8 mouse cellular contexts compared by ENCODE assay signal in the genomic region with DNA sequence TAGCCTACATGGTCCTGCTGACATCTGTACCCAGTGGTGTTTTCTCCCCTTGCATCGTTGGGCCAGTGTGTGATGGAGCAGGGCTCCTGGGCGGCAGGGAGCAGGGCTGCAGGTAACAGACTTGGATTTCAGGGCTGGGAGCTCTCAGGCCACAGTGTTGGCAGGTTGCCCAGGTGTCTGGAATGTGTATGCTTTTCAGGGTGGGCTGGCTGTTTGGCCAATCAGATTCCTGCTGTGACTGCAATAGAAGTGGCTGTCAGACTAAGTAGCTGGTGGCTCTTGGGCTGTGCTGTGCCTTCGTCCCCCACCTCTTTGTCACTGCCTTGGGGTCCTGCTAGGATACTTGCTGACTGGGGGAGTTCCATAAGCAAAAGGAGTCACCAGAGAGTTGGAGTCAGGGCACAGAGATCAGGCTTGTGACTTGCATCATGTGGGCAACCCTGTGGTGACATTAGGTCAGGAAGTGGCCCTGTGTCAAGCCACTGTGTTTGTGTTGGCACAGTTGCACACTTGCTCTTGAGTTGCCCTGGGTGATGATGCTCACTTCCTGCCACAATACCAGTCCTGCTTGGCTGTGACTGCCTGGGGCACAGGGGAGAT.
DNase-seq lines count a peak whose midpoint lies in the region; ATAC-seq and TF ChIP-seq lines count a peak whose summit lies in the region.

No protein-coding gene starts in this region.

- no peak overlapping the region for H3K4me3 ChIP-seq in limb, embryonic 11.5 days (ENCODE audit: low read depth, low read length)
- no peak overlapping the region for H3K4me3 ChIP-seq in limb, embryonic 10.5 days
- H3K4me3 ChIP-seq in kidney, postnatal 0 days (replicated peaks; ENCODE audit: low read depth, low read length), result no peak overlapping the region

- no peak overlapping the region for H3K9ac ChIP-seq in limb, embryonic 11.5 days (ENCODE audit: low read length)
- no peak overlapping the region for H3K9ac ChIP-seq in kidney, postnatal 0 days (ENCODE audit: low read depth, low read length)

- H3K27me3 ChIP-seq in limb, embryonic 11.5 days (ENCODE audit: control insufficient read depth, insufficient read depth, low read length), result no peaks in the 10 kb centered on the region
- no peaks in the 10 kb centered on the region for H3K27me3 ChIP-seq in limb, embryonic 10.5 days (ENCODE audit: low read depth, poor library complexity, severe bottlenecking)
- no peaks in the 10 kb centered on the region for H3K27me3 ChIP-seq in kidney, postnatal 0 days (ENCODE audit: insufficient read depth, low read length)

- 49% methylated on average over 3 of the region's 3 CpGs for WGBS in limb, embryonic 11.5 days
- WGBS in limb, embryonic 10.5 days, result 78% methylated on average over 3 of the region's 3 CpGs
- WGBS in kidney, postnatal 0 days, result 31% methylated on average over 3 of the region's 3 CpGs

- H3K36me3 ChIP-seq in limb, embryonic 11.5 days (ENCODE audit: control insufficient read depth, insufficient read depth, low read length), result no peaks in the 10 kb centered on the region
- H3K36me3 ChIP-seq in limb, embryonic 10.5 days, result no peaks in the 10 kb centered on the region
- H3K36me3 ChIP-seq in kidney, postnatal 0 days (ENCODE audit: insufficient read depth, low read length), result no peaks in the 10 kb centered on the region

- H3K27ac ChIP-seq in limb, embryonic 11.5 days (replicated peaks; ENCODE audit: low read depth, low read length), result no peak overlapping the region
- H3K27ac ChIP-seq in limb, embryonic 10.5 days, result no peak overlapping the region
- peak overlapping the region; percentile 25; the same call in 1 of the 2 replicates for H3K27ac ChIP-seq in kidney, postnatal 0 days

- H3K4me1 ChIP-seq in limb, embryonic 11.5 days (ENCODE audit: control insufficient read depth, insufficient read depth, low read length), result peaks cover 4% of the 10 kb centered on the region; the same call in 1 of the 2 replicates
- H3K4me1 ChIP-seq in limb, embryonic 10.5 days, result peaks cover 6% of the 10 kb centered on the region; the same call in 1 of the 2 replicates
- H3K4me1 ChIP-seq in kidney, postnatal 0 days (replicated peaks; ENCODE audit: insufficient read depth, low read length), result no peaks in the 10 kb centered on the region; the same call in 1 of the 2 replicates

- H3K4me2 ChIP-seq in limb, embryonic 11.5 days (ENCODE audit: low read depth, severe bottlenecking), result no peak overlapping the region
- no peak overlapping the region for H3K4me2 ChIP-seq in kidney, postnatal 0 days (ENCODE audit: low read length)

- peak; percentile 61 for DNase-seq in limb, embryonic 11.5 days (ENCODE audit: low spot score)
- DNase-seq in limb, embryonic 10.5 days (ENCODE audit: low spot score), result no peak
- DNase-seq in adrenal gland, adult 18-20 months (ENCODE audit: low spot score in 2 of 2), result peak; percentile 7 to 24
- peak; percentile 13 to 21 for DNase-seq in heart, adult 9 months (ENCODE audit: low spot score in 2 of 2)
- DNase-seq in kidney, postnatal 0 days (ENCODE audit: low spot score), result peak; percentile 75
- peak; percentile 9 to 20 for DNase-seq in natural killer cell, adult 2 months (ENCODE audit: low spot score in 2 of 2)
- DNase-seq in frontal cortex, postnatal 25 days (ENCODE audit: low spot score in 2 of 2), result no peak

- H3K9me3 ChIP-seq in limb, embryonic 11.5 days (ENCODE audit: control insufficient read depth, low read length), result no peaks in the 10 kb centered on the region
- no peaks in the 10 kb centered on the region for H3K9me3 ChIP-seq in limb, embryonic 10.5 days (replicated peaks)
- no peaks in the 10 kb centered on the region for H3K9me3 ChIP-seq in kidney, postnatal 0 days (replicated peaks; ENCODE audit: low read length)

- ATAC-seq in limb, embryonic 11.5 days (ENCODE audit: insufficient number of reproducible peaks, low FRiP score, low TSS enrichment, low read depth), result peak; percentile 51; the same call in 1 of the 2 replicates
- peak; percentile 72 for ATAC-seq in kidney, postnatal 0 days (replicated peaks; ENCODE audit: low FRiP score, low read depth)
- ATAC-seq in megakaryocyte, adult 5-6 weeks (ENCODE audit: poor library complexity, severe bottlenecking), result no peak

- TF ChIP-seq CTCF in kidney, postnatal 0 days (IDR thresholded peaks at IDR 0.05; ENCODE audit: low read depth), result no peak

Comparison
In these comparisons a context has a peak if more than half of its experiments do, and no peak if none do; other contexts are left out.
1. DNase-seq: peak in limb, embryonic 11.5 days (single experiment), adrenal gland, adult 18-20 months (2 of 2), heart, adult 9 months (2 of 2), kidney, postnatal 0 days (single experiment) and natural killer cell, adult 2 months (2 of 2); none in limb, embryonic 10.5 days (single experiment) and frontal cortex, postnatal 25 days (0 of 2).